Mouse (Mus musculus): Measurements from ENCODE around the gene Gucd1. TPM values are rescaled to one million over a fixed set of nuclear protein-coding genes. Genes with fewer than 3 reads are reported as not detected.

Gene Gucd1
- polyA plus RNA-seq, 1 experiment = 20.7 TPM

- H3K4me1 ChIP-seq (ENCODE audit: control insufficient read depth, insufficient read depth, low read length) = no peaks in the 10 kb centered on the region
- TF ChIP-seq POLR2A (IDR thresholded peaks at IDR 0.05; ENCODE audit: borderline replicate concordance, low read depth, low read length) = no peak
- no peak for TF ChIP-seq CTCF (IDR thresholded peaks at IDR 0.05; ENCODE audit: low read depth, low read length)
- no peak overlapping the region for H3K27ac ChIP-seq (ENCODE audit: insufficient read depth, low read depth, low read length)
- no peak overlapping the region for H3K4me3 ChIP-seq (ENCODE audit: insufficient read depth, low read length)
Observed at GRCm38 (mm10) chr10:75559041-75559675, 41.4 kb upstream of the Gucd1 start.

DNA sequence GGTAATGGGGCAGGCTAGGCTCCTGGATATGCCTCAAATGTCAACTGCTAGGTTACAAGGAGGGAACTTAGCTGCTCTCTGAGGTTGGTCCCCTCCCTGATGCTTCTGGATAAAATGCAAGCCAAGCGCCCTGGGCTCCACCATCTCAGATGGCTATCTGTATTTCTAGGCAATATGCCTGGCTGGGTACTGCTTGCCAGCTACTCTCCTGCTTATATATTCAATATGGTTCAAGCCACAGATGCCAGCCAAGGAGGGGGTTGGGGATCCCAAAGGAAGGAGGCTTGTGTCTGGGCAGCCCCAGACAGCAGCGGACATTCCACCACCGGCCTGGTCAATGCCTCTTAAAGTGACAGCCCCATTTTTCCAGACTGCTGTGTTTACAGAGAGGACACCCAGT is 40.7 kb upstream of the Gucd1 start:
- Histone ChIP-seq H3K4me3 (ENCODE audit: insufficient read depth, low read length) (no peak overlapping the region), H3K27ac (ENCODE audit: insufficient read depth, low read depth, low read length) (no peak overlapping the region), H3K4me1 (ENCODE audit: control insufficient read depth, insufficient read depth, low read length) (peaks cover 3% of the 10 kb centered on the region)
- TF ChIP-seq CTCF (IDR thresholded peaks at IDR 0.05; ENCODE audit: low read depth, low read length) (no peak), POLR2A (IDR thresholded peaks at IDR 0.05; ENCODE audit: borderline replicate concordance, low read depth, low read length) (no peak)

DNA sequence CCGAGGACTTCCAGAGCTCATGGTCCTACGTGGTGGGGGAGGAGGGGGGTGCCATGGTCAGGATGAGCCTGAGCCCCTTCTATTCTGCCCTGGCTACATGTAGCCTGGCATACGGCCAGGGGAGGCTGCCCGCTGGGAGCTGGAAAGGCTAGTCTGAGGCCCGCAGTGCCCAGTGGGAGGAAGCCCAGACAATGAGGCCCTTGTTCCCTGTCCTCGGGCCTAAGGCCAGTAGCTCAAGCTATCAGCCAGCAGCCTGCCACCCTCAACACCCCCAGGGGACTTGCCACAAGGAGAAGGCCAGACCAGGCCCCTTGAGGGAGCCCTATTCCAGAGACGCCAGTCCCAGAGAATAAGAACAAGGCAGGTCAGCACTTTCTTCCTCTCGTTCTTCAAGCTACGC is 38.3 kb upstream of the Gucd1 start:
- H3K4me3 ChIP-seq (ENCODE audit: insufficient read depth, low read length) = no peak overlapping the region
- no peak for TF ChIP-seq POLR2A (IDR thresholded peaks at IDR 0.05; ENCODE audit: borderline replicate concordance, low read depth, low read length)
- no peak overlapping the region for H3K27ac ChIP-seq (ENCODE audit: insufficient read depth, low read depth, low read length)
- peaks cover 3% of the 10 kb centered on the region for H3K4me1 ChIP-seq (ENCODE audit: control insufficient read depth, insufficient read depth, low read length)

- Histone ChIP-seq H3K4me1 (ENCODE audit: control insufficient read depth, insufficient read depth, low read length) (peaks cover 3% of the 10 kb centered on the region), H3K27ac (ENCODE audit: insufficient read depth, low read depth, low read length) (no peak overlapping the region)
Observed at GRCm38 (mm10) chr10:75555557-75555956, 37.8 kb upstream of the Gucd1 start.

GRCm38 (mm10) chr10:75554090-75554489 is 36.3 kb upstream of the Gucd1 start:
- H3K4me1 ChIP-seq (ENCODE audit: control insufficient read depth, insufficient read depth, low read length) = peaks cover 3% of the 10 kb centered on the region
- TF ChIP-seq CTCF (IDR thresholded peaks at IDR 0.05; ENCODE audit: low read depth, low read length) (no peak), POLR2A (IDR thresholded peaks at IDR 0.05; ENCODE audit: borderline replicate concordance, low read depth, low read length) (no peak)
- no peak overlapping the region for H3K4me3 ChIP-seq (ENCODE audit: insufficient read depth, low read length)
- H3K27ac ChIP-seq (ENCODE audit: insufficient read depth, low read depth, low read length) = no peak overlapping the region

More at GRCm38 (mm10) chr10:75555557-75555956, 37.8 kb upstream of the Gucd1 start:
- TF ChIP-seq CTCF (IDR thresholded peaks at IDR 0.05; ENCODE audit: low read depth, low read length) (no peak), POLR2A (IDR thresholded peaks at IDR 0.05; ENCODE audit: borderline replicate concordance, low read depth, low read length) (no peak)
- no peak overlapping the region for H3K4me3 ChIP-seq (ENCODE audit: insufficient read depth, low read length)

DNA sequence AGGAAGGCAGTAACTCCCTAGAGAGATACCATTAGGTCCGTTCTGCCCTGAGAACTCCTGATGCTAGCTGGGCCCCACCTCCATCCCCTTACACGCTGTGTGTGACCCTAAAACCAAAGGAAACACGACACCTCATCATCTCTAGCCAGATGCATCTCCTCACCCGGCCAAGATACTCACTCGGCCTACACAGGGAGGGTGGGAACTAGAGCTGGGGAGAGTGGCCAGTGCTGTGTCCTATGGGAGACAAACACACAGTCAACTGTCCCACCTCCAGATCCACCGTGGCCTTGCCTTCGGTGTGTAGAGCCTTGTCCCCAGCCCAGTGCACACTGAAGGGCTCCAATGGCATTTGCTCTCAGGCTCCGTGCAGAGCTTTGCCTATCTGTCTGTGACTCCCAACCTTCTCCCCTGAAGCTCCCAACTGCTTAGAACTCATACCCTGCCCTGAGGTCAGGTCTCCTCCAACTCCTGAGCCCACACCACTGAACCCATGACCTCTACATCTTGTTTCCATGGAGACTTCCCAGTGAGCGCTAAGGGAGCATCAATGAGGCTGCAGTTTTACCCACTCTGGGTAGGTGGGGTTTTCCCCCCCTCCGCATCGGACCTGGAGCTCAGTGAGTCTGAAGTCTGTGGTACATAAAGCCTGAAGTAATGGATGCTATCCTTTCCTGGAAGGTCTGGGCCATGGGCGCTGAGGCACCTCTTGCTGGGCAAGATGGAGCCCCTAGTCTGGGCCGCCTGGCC is 35.1 kb upstream of the Gucd1 start:
- no peak overlapping the region for H3K27ac ChIP-seq (ENCODE audit: insufficient read depth, low read depth, low read length)
- no peak overlapping the region for H3K4me3 ChIP-seq (ENCODE audit: insufficient read depth, low read length)
- H3K4me1 ChIP-seq (ENCODE audit: control insufficient read depth, insufficient read depth, low read length) = peaks cover 3% of the 10 kb centered on the region
- no peak for TF ChIP-seq CTCF (IDR thresholded peaks at IDR 0.05; ENCODE audit: low read depth, low read length)
- no peak for TF ChIP-seq POLR2A (IDR thresholded peaks at IDR 0.05; ENCODE audit: borderline replicate concordance, low read depth, low read length)

GRCm38 (mm10) chr10:75552106-75552505 is 34.3 kb upstream of the Gucd1 start:
- peaks cover 3% of the 10 kb centered on the region for H3K4me1 ChIP-seq (ENCODE audit: control insufficient read depth, insufficient read depth, low read length)
- H3K4me3 ChIP-seq (ENCODE audit: insufficient read depth, low read length) = no peak overlapping the region
- H3K27ac ChIP-seq (ENCODE audit: insufficient read depth, low read depth, low read length) = no peak overlapping the region
- TF ChIP-seq POLR2A (IDR thresholded peaks at IDR 0.05; ENCODE audit: borderline replicate concordance, low read depth, low read length) = no peak
- no peak for TF ChIP-seq CTCF (IDR thresholded peaks at IDR 0.05; ENCODE audit: low read depth, low read length)

DNA sequence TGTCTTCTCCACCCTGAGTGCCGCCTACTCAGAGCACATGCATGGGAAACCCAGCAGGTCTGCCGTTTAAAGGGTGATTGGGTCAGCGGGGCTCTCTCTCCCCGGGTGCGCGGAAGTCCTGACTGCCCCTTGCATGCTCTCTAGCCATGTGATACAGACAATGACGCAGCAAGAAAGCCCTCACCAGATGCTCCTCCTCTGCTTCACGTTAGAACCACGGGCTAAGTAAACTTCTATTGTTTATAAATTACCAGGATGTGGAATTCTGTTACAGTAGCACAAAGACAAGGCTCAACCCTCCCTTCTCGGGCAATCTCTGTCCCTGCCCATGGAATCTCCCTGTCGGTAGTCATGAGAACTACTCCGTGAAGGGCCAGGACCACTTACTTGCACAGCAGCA is 33.4 kb upstream of the Gucd1 start:
- Histone ChIP-seq H3K27ac (ENCODE audit: insufficient read depth, low read depth, low read length) (no peak overlapping the region), H3K4me3 (ENCODE audit: insufficient read depth, low read length) (no peak overlapping the region), H3K4me1 (ENCODE audit: control insufficient read depth, insufficient read depth, low read length) (peaks cover 3% of the 10 kb centered on the region)
- TF ChIP-seq POLR2A (IDR thresholded peaks at IDR 0.05; ENCODE audit: borderline replicate concordance, low read depth, low read length) (no peak), CTCF (IDR thresholded peaks at IDR 0.05; ENCODE audit: low read depth, low read length) (no peak)

- TF ChIP-seq CTCF (IDR thresholded peaks at IDR 0.05; ENCODE audit: low read depth, low read length) (no peak), POLR2A (IDR thresholded peaks at IDR 0.05; ENCODE audit: borderline replicate concordance, low read depth, low read length) (no peak)
- Histone ChIP-seq H3K4me3 (ENCODE audit: insufficient read depth, low read length) (no peak overlapping the region), H3K27ac (ENCODE audit: insufficient read depth, low read depth, low read length) (no peak overlapping the region), H3K4me1 (ENCODE audit: control insufficient read depth, insufficient read depth, low read length) (peaks cover 3% of the 10 kb centered on the region)
Observed at GRCm38 (mm10) chr10:75549886-75550285, 32.1 kb upstream of the Gucd1 start.

DNA sequence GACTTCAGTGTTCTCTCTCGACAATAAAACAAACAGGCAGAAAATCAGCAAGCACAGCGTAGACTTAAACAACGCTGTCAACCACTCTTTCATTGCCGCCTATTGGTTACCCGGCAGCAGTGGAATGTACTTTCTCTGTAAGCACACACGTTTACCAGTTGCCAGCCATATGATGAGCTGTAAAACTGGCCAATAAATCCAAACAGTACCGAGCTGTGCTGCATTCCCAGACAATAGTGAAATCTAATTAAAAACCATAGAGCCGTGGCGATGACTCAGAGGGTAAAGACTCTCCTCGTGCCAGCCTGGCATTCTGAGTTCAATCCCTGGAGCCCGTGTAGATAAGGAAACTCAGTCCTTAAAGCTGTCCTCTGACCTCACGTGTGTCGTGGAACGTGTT is 30.7 kb upstream of the Gucd1 start:
- no peak for TF ChIP-seq CTCF (IDR thresholded peaks at IDR 0.05; ENCODE audit: low read depth, low read length)
- no peak for TF ChIP-seq POLR2A (IDR thresholded peaks at IDR 0.05; ENCODE audit: borderline replicate concordance, low read depth, low read length)
- Histone ChIP-seq H3K4me3 (ENCODE audit: insufficient read depth, low read length) (no peak overlapping the region), H3K4me1 (ENCODE audit: control insufficient read depth, insufficient read depth, low read length) (no peaks in the 10 kb centered on the region), H3K27ac (ENCODE audit: insufficient read depth, low read depth, low read length) (no peak overlapping the region)
